Mouse (Mus musculus) left cerebral cortex, postnatal 36 days (tissue): ENCODE measurements at regions not wholly inside any gene's neighbourhood (a gene's known extent, or its start where the extent isn't known, plus 50 kb on each side); places are given as distances from the start of the nearest gene placed in this dataset.

Experiments
- DNase-seq, 2 experiments: peaks; one replicate each; pipeline ENCODE4 v3.0.0; 2021 to 2022; ENCODE audit warnings: low spot score in 2 of 2, mixed read lengths in 1 of 2
- intact Hi-C: fragments of 180-260 bp; cut with DNase I; formaldehyde crosslinking; loops from one replicate; pipeline ENCODE4 v1.15.1; 2025

DNA sequence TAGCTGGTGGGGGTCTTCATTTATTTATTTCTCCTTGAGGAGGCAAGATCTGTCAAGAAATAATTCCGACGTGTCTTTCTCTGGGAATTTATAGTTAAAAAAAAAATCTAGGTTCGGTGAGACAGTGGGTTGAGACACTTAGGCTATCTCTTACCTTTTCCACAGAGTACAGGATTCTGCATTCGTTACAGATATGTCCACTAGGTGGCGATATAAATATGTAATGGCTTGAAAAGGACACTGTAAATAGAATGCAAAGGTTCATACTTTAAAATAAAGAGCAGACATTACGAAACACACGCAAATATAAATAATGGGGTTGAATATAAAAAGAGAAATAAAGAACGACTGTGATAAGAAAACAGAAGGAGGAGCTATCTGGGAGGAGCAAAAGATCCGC is 517.5 kb downstream of the Cps1 start:
- DNase-seq = no peak
- intact Hi-C loops = loop anchor here (5.0 kb wide), 1 partner anchor 1497 kb away; no protein-coding TSS in a partner anchor

DNA sequence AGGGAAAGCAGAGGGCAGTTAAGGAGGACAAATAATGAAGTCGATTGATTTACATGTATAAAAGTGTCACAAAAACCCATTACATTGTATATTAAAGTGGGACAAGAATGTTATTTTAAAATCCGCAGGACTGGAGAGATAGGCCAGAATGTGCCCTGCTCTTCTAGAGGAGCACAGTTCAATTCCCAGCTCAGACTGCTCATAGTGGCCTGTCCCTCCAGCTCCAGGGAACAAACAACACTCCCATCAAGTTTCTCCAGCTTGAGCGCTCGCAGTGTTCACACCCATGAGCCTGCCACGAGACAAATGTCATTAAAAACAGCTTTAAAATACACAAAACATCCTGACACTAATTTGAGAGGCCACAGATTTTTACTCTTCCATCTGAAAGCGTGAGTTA is 517.9 kb downstream of the Cps1 start:
- intact Hi-C loops = loop anchor here (5.0 kb wide), 1 partner anchor 1497 kb away; no protein-coding TSS in a partner anchor
- no peak for DNase-seq

DNA sequence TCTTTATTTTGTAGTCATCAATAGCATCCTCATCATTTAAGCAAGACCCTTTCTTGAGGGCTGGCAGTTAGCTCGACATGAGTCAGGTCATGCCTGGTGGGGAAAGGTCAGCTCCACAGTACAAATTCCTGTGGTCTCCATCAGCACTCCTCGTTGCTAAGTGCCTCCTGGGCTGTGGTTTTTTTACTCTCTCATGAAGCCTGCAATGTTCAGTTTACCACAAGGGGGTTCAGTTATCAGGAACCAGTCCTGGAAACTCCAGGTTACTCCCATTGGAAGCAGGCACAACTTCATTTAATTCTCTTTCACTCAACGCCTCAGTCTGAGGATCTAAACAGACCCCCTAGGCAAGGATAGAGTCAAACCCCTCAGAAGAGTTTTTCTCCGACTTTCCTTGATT is 520.8 kb downstream of the Cps1 start:
- DNase-seq = no peak
- intact Hi-C loops = loop anchor here (5.0 kb wide), 1 partner anchor 1494 kb away; no protein-coding TSS in a partner anchor
